Mouse (Mus musculus) liver, adult 2 months (tissue): ENCODE results near the gene Arpc1a. TPM values are rescaled to one million over a fixed set of nuclear protein-coding genes. Genes with fewer than 3 reads are reported as not detected.

ENCODE experiments used
- DNase-seq: peaks from one replicate; pipeline ENCODE4 v3.0.0-alpha.2; 2011; ENCODE audit warnings: low read depth, low spot score; ENCODE audit errors: extremely low read depth
- H3K27ac ChIP-seq: fragments of 200-500 bp; replicated peaks from 2 replicates; pipeline ENCODE4 v1.5.1; 2012; ENCODE audit warnings: low read depth, mild to moderate bottlenecking, control low read depth, inconsistent platforms, low read length; ENCODE audit not compliant: insufficient read depth
- H3K27me3 ChIP-seq: fragments of 200-500 bp; 2 replicates; pipeline ENCODE4 v1.6.1; 2012; ENCODE audit warnings: mild to moderate bottlenecking, moderate library complexity, low read length, inconsistent platforms; ENCODE audit not compliant: control insufficient read depth, insufficient read depth
- H3K36me3 ChIP-seq: fragments of 200-500 bp; 2 replicates; pipeline ENCODE4 v1.6.1; 2012; ENCODE audit warnings: low read length, inconsistent platforms; ENCODE audit not compliant: control insufficient read depth, insufficient read depth
- H3K4me1 ChIP-seq: fragments of 200-500 bp; 2 replicates; pipeline ENCODE4 v1.6.1; 2011; ENCODE audit warnings: low read length; ENCODE audit not compliant: control insufficient read depth, insufficient read depth
- H3K4me3 ChIP-seq: fragments of 200-500 bp; 2 replicates; pipeline ENCODE4 v1.5.1; 2011; ENCODE audit warnings: low read depth, mild to moderate bottlenecking, control low read depth, low read length, moderate library complexity; ENCODE audit not compliant: insufficient read depth
- H3K79me2 ChIP-seq: fragments of 200-500 bp; 2 replicates; pipeline ENCODE4 v1.6.1; 2012; ENCODE audit warnings: inconsistent platforms, mild to moderate bottlenecking, low read length, moderate library complexity; ENCODE audit not compliant: control insufficient read depth, insufficient read depth
- H3K9ac ChIP-seq: fragments of 200-500 bp; 2 replicates; pipeline ENCODE4 v1.6.1; 2012; ENCODE audit warnings: low read depth, mild to moderate bottlenecking, control low read depth, inconsistent platforms, low read length
- CTCF ChIP-seq: fragments of 200-500 bp; IDR thresholded peaks from 2 replicates; pipeline ENCODE4 v1.5.1; 2011; ENCODE audit warnings: low read depth, low read length, control low read depth
- POLR2A ChIP-seq: fragments of 200-500 bp; IDR thresholded peaks from 2 replicates; pipeline ENCODE4 v1.6.1; 2011; ENCODE audit warnings: low read length, control low read depth; ENCODE audit not compliant: insufficient read depth; ENCODE audit errors: extremely low read depth
- WGBS: fragments of 180-500 bp; shearing (Covaris S2); methylation state at CpG from one replicate; pipeline ENCODE4 v1.1.7; 2018; 5-methylcytosine and 5-hydroxymethylcytosine counted together
- polyA plus RNA-seq: library from polyadenylated mRNA; depleted of rRNA; stranded (reverse); fragments of >200 nt; gene quantifications from 2 replicates; pipeline ENCODE4 v1.2.3, GENCODE M21; 2012
- total RNA-seq: library from RNA; depleted of rRNA; stranded (reverse); fragments of >200 nt; gene quantifications from 2 replicates; pipeline ENCODE4 v1.2.3, GENCODE M21; 2014

The Arpc1a gene
- total and polyA plus RNA-seq, 2 experiments: 36.0 to 64.7 TPM

- Histone ChIP-seq H3K4me1 (no peaks in the 10 kb centered on the region; the same call in 1 of the 2 replicates), H3K36me3 (peaks cover 15% of the 10 kb centered on the region), H3K9ac (no peak overlapping the region), H3K4me3 (no peak overlapping the region), H3K27me3 (no peaks in the 10 kb centered on the region), H3K79me2 (no peaks in the 10 kb centered on the region), H3K27ac (no peak overlapping the region)
- no peak for TF ChIP-seq CTCF
- TF ChIP-seq POLR2A: no peak
- DNase-seq: no peak
- WGBS: 94% methylated on average over 6 of the region's 6 CpGs
These were observed 26.8 kb downstream of the Arpc1a start for GRCm38 (mm10) chr5:145110401-145110800.

GRCm38 (mm10) chr5:145112566-145112965 is 28.9 kb downstream of the Arpc1a start:
- H3K27ac ChIP-seq: no peak overlapping the region
- peaks cover 2% of the 10 kb centered on the region; the same call in 1 of the 2 replicates for H3K4me1 ChIP-seq
- no peak for TF ChIP-seq POLR2A
- TF ChIP-seq CTCF: no peak
- no peaks in the 10 kb centered on the region for H3K27me3 ChIP-seq
- 81% methylated on average over 8 of the region's 8 CpGs for WGBS
- H3K79me2 ChIP-seq: no peaks in the 10 kb centered on the region; the same call in 1 of the 2 replicates
- peaks cover 7% of the 10 kb centered on the region for H3K36me3 ChIP-seq
- no peak overlapping the region for H3K4me3 ChIP-seq
- DNase-seq: no peak
- H3K9ac ChIP-seq: no peak overlapping the region

- Histone ChIP-seq H3K36me3 (0 out of 2 replicates have a peak, but pooled peaks cover 1% of the 10 kb centered on the region), H3K4me1 (peaks cover 2% of the 10 kb centered on the region; the same call in 1 of the 2 replicates), H3K27ac (no peak overlapping the region), H3K27me3 (no peaks in the 10 kb centered on the region), H3K9ac (no peak overlapping the region), H3K79me2 (peaks cover 2% of the 10 kb centered on the region; the same call in 1 of the 2 replicates), H3K4me3 (no peak overlapping the region)
- no peak for DNase-seq
- WGBS: 23% methylated on average over 2 of the region's 2 CpGs
- no peak for TF ChIP-seq POLR2A
- no peak for TF ChIP-seq CTCF
These were observed 29.8 kb downstream of the Arpc1a start for GRCm38 (mm10) chr5:145113416-145113815.

- Histone ChIP-seq H3K36me3 (no peaks in the 10 kb centered on the region), H3K9ac (peak within 1 kb of the TSS; percentile 84), H3K4me1 (peaks cover 2% of the 10 kb centered on the region; the same call in 1 of the 2 replicates), H3K79me2 (peaks cover 5% of the 10 kb centered on the region; the same call in 1 of the 2 replicates), H3K4me3 (peak within 1 kb of the TSS; percentile 86), H3K27ac (peak within 1 kb of the TSS; percentile 41; the same call in 1 of the 2 replicates), H3K27me3 (no peaks in the 10 kb centered on the region)
- under 1% methylated on average over 48 of the region's 53 CpGs for WGBS
- DNase-seq: peak; percentile 36
- TF ChIP-seq CTCF: no peak
- peak; percentile 54; the same call in 1 of the 2 replicates for TF ChIP-seq POLR2A
These were observed 30.5 kb downstream of the Arpc1a start, which contains the start of gene Arpc1b for GRCm38 (mm10) chr5:145114071-145114605. Arpc1b (plus strand) TSS chr5:145114215.

- H3K4me1 ChIP-seq: peaks cover 2% of the 10 kb centered on the region; the same call in 1 of the 2 replicates
- peaks cover 5% of the 10 kb centered on the region; the same call in 1 of the 2 replicates for H3K79me2 ChIP-seq
- no peak for TF ChIP-seq POLR2A
- H3K9ac ChIP-seq: peak overlapping the region; percentile 84
- no peaks in the 10 kb centered on the region for H3K36me3 ChIP-seq
- DNase-seq: peak; percentile 59
- 13% methylated on average over 40 of the region's 40 CpGs for WGBS
- no peaks in the 10 kb centered on the region for H3K27me3 ChIP-seq
- H3K4me3 ChIP-seq: peak overlapping the region; percentile 86
- peak overlapping the region; percentile 41; the same call in 1 of the 2 replicates for H3K27ac ChIP-seq
These were observed 31.2 kb downstream of the Arpc1a start for GRCm38 (mm10) chr5:145114606-145115473.
